Mouse (Mus musculus) myocyte (in vitro differentiated cells): ENCODE data around the gene Scrn2.

Source experiments
- MAX ChIP-seq: IDR thresholded peaks from one replicate; pipeline ENCODE4 v1.6.1; 2011; ENCODE audit warnings: low read depth, mild to moderate bottlenecking, control low read depth
- MYOD1 ChIP-seq, 3 experiments: IDR thresholded peaks; one replicate each; pipeline ENCODE4 v1.6.1; 2011; ENCODE audit warnings: control low read depth in 2 of 3, low read depth in 2 of 3, mild to moderate bottlenecking in 2 of 3, moderate library complexity in 1 of 3; ENCODE audit not compliant: insufficient read length in 2 of 3, control insufficient read depth in 1 of 3
- MYOG ChIP-seq, 3 experiments: IDR thresholded peaks; one replicate each; pipeline ENCODE4 v1.6.1; 2011; ENCODE audit warnings: control low read depth in 2 of 3, low read depth in 2 of 3, mild to moderate bottlenecking in 2 of 3; ENCODE audit not compliant: insufficient read length in 2 of 3, control insufficient read depth in 1 of 3, insufficient read depth in 1 of 3
- POLR2A ChIP-seq: IDR thresholded peaks from one replicate; pipeline ENCODE4 v1.6.1; 2011; ENCODE audit warnings: low read depth, mild to moderate bottlenecking, control low read depth, moderate library complexity; ENCODE audit not compliant: insufficient read length
- POLR2AphosphoS2 ChIP-seq: IDR thresholded peaks from one replicate; pipeline ENCODE4 v1.6.1; 2011; ENCODE audit warnings: low read depth, control low read depth; ENCODE audit not compliant: insufficient read length
- TCF12 ChIP-seq: IDR thresholded peaks from one replicate; pipeline ENCODE4 v1.6.1; 2011; ENCODE audit warnings: mild to moderate bottlenecking, control low read depth; ENCODE audit not compliant: poor library complexity, insufficient read depth, severe bottlenecking
- USF1 ChIP-seq: IDR thresholded peaks from one replicate; pipeline ENCODE4 v1.6.1; 2011; ENCODE audit warnings: low read depth, mild to moderate bottlenecking, control low read depth, moderate library complexity

- peak; percentile 67 for TF ChIP-seq POLR2A
- TF ChIP-seq TCF12, result no peak
- peak in 2 of 3 experiments; percentile 20 to 41 for TF ChIP-seq MYOD1 (IDR thresholded peaks at IDR 0.05; ENCODE audit: control insufficient read depth in 1 of 3, insufficient read length in 2 of 3, low read depth in 2 of 3)
- TF ChIP-seq MAX, result no peak
- TF ChIP-seq USF1, result no peak
- TF ChIP-seq POLR2AphosphoS2, result peak; percentile 48
- TF ChIP-seq MYOG (IDR thresholded peaks at IDR 0.05; ENCODE audit: control insufficient read depth in 1 of 3, insufficient read depth in 1 of 3, insufficient read length in 2 of 3, low read depth in 2 of 3), result peak in 1 of 3 experiments; percentile 16
Measured at GRCm38 (mm10) chr11:97050216-97050943, 20.6 kb downstream of the Scrn2 start, which contains the start of gene Osbpl7.
